Mouse (Mus musculus) layer of hippocampus, adult 8-10 months (tissue): Measurements from ENCODE around the gene Abcc12. TPM values are rescaled to one million over a fixed set of nuclear protein-coding genes. Genes with fewer than 3 reads are reported as not detected.
A peak's percentile ranks its signal among the peaks of the same experiment; 100 is the strongest.

Source experiments
- DNase-seq, 2 experiments: peaks; one replicate each; pipeline ENCODE4 v3.0.0; 2022; ENCODE audit warnings: low spot score in 2 of 2
- total RNA-seq, 4 experiments: library from RNA; stranded (reverse); gene quantifications; 2 replicates each; pipeline ENCODE4 v1.2.4; 2022

Abcc12 gene
- total RNA-seq, 4 experiments from 2014 or later, result 0.31 to 0.59 (median 0.34) TPM

DNA sequence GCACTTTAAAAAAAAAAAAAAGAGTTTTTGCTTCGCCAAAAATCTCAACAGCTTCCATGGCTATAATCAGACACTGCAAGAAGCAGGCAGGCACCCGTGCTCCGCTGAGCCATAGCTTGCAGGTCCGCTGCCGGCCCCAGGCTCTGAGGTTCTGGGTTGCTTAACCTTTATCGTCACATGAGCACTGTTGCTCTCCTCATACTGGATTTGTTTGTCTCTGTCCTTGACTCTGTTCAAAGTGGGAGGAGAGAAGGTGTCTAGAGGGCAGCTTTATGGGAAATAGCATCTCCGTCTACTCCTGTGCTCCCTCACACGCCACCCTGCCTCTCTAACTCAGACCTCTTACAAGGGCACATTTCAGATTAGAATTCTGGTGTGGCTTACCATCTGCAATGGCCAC, 1.8 kb downstream of the Abcc12 start:
- DNase-seq, result no peak

DNA sequence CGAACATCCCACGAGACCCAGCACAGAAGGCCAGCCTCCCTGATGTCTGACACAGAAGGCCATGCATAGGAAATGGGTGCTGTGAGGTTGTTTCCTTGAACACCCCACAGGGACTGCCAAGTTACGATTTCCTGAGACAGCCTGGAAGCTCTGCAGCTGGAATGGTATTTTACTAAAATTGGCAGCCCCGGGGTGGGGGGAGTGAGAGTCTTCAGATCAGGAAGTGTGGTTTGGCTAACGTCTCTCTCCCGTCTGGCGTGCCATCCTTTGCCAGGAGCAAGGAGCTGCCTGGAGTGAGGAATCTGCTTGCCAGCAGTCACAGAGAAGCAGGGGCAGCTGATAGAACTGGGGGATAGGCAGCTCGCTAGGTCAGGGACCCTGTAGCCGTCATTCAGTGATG, 2.4 kb downstream of the Abcc12 start:
- peak; percentile 69 to 74 for DNase-seq

DNA sequence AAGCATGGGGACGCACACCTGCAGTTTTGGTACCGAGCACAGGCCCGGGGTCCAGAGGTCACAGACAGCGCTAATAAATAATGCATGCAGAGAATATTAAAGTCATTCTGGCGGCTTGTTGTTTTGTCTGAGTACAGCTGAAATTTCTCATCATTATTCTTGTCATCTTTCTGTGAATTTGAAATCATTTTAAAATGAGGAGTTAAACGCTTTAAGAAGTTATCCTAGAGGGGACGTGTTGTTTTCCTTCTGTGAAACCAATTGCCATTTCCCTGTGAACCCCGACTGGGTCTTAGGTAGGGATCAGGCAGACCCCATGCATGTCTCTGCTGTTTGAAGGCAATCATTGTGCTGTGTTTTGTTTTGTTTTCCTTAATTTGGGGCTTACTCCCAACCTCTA, 2.9 kb downstream of the Abcc12 start:
- no peak for DNase-seq

DNA sequence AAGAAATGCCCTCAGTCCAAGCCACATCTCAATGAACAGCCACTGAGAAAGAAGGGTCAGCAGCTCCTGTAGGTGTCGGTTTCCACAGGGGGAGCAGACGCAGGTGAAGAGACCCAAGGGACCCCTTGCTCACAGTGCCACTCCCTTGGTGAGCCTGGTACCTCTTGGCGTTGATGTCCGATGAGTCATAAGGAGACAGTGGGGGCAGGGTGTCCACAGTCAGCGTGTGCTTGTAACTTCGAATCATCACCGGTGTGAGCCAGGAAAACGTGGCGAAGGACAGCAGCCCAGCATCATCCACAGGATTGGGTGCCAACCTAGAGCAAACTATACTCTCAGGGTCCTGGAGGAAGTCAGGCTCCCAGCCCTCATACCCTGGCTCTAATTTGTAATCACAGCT, 16.8 kb downstream of the Abcc12 start:
- DNase-seq, result no peak

DNA sequence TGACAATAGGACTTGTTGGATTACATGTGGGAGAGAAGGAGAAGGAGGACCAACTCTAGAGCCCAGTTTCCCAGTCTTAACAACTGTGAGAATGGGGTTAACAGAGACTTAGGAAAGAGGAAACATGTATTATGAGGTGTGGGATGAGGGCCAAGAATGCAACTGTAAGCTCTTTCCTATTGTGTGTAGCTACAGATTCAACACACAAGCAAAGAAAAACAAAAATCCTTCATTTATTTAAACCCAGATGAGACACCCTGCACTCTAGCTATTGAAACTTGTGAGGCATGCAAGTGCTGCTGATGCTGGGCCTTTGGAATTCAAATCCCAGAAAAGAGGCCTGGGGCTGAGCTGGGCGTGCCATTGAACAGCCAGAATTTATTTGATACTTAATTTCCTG, 18.7 kb downstream of the Abcc12 start:
- no peak for DNase-seq

DNA sequence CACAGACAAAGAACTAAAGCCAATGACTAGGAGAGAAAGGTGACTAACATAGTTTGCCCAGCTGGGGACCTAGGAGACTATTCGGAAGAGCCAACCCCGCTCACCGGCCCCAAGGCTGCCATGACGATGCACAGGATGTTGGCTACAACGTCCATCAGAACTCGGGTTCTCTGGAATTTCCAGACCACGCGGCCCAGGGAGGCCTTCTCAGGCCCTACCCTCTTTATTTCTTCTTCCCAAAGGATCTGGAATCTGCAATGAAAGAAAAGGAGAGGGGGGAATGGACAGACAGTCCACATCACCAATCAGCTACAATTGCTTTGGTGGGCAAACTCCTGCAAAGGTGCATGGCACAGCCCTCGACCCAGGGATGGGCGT, 19.8 kb downstream of the Abcc12 start:
- DNase-seq, result no peak

DNA sequence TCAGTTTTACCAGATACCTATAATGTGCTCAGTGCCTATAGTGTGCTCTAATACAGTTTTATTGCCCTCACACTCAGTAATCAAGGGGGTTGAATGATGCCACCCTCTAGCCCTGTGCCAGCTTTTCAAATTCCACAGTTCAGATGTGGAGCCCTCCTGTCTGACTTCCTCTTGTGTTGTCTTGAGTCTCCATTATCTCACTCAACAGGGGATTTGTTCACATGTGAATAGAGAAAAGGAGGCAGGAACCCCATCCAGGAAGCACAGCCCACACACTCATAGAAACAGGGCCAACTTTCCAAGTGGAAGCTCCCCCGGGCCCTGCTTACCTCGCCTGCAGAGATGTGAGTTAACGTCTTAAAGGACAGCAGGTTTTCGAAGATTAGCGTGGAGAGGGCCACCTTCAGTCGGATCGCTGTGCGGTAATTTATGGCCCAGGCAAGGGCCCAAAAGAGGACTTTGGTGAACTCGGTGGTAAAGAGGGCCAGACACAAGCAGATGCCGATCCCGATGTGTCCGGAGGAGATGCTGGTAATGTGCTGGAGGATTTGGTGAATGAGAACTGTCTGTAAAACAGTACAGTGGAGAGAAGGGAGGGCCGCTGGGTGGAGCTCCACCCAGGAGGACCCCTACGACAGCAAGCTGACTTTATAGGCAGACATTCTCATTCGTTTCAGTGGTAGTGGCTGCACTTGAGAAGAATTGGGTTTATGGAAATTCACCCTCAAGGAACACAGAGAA, 20.4 kb downstream of the Abcc12 start:
- DNase-seq, result no peak

DNA sequence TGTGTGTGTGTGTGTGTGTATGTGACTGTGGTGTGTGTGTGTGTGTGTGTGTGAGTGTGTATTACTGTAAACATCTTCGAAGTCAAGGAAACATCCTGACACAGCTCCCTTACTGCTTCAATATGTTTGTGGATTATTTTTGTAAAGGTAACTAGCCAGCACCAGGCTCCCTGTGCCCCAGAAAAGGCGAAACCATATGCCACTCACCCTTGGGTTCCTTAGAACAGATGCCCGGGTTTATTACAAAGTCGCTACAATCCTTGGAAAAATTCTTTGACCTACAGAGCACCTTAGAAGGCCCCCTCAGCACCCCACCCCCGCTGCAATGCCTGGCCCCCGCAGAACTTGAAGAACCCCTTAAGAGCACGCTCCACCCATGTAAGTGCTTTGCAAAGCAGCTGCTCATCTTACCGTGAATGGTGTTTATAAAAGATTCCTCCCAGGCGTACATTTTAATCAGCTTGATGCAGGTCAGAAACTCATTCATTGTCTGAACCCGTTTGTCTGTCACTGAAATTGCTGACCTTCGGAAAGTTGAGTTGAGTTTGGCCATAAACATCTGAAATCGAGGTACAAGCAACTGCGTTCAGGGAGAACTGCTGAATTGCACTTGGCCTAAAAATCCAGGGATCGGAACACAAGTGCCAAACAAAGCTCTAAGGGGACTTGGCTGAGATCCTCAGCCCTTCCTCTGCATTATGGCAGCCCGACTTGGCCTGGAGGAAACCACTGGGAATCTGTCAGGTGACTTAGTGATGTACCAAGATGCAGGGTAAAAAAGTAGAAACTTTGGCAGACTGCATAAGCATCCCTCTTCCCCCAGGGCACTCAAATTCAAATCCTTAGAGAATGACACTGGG, 23.1 kb downstream of the Abcc12 start:
- no peak for DNase-seq

DNA sequence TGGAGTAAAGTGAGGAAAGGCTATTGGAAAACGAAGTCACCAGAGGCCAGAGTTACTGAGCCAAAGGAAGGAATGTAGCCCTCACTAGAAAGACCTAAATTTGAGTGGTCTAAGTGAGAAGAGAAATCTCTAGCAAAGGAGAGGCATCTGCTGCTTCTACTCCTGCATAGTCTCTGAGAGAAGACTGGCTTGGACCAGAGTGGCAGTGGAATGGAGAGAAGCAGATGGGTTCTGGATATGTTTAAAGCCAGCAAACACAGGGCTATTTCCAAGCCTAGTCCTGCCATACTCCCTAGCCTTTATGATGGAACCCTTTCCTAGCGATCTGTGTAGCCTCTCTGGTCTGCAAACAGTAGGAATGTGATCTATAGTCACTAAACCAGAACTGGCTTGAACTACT, 24.9 kb downstream of the Abcc12 start:
- DNase-seq, result no peak

DNA sequence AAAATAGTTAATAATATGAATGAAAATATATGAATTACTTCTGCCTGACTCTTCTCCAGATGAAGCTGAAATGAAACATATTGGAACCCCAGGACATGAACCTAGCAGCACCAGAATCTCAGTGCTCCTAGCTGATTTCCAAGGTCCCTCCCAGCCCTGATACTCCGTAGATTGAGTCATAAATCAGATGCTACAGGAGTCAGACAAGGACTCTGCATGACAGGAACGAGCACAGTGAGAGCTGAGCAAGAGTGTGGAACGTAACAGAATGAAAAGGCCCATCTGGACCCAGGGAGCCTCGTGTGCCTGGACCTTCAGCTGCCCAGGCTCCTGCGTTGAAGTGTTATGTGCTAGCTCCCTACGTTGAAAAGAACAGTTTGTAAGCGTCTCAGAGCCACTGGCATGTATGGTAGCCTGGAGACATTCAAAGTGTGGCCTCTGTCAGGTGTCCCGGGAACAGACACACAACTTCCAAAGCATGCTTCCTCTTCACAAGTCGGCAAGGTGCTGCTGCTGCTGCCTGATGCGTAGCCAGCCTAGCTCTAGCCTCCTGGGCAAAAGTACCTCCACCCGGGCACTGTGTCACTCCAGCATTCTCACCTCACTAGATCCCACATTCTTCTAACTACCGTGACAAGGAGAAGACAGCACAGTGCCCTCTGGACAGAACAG, 26.1 kb downstream of the Abcc12 start:
- no peak for DNase-seq

DNA sequence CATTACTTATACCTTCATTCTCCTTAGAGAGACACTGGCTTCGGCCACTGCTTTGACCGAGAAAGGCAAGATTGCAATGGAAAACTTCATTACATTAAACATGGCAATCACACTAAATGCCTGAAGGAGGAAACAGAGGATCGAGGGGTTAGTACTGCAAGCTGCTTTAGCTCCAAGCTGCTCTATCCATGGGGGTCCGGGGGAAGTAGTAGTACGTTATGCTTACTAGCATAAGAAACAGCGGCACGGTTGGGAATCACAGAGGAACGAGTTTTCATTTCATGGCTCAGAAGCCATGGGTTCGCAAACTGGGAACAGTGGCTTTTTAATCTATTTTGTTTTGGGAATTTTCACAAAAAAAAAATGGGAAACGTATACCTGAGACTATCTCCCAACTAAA, 30.0 kb downstream of the Abcc12 start:
- DNase-seq, result no peak

DNA sequence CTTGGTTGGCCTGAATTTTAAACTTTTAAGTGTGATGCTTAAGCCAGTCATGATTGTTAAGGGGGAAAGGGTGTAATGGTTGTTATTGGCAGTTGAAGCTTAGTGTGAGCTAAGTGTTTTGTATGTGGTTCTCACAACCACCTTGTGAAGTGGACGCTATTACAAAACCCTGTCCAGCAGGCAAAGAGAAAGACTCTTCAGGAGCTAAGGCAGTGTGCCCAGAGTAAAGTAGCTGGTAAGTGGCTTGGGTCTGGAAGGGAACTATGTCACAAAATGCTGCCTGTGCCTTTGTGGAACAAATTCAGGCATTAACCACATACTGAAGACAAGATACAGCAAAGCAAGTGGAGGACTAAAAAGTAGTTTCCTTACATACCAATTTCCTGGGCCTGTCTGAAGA, 34.5 kb downstream of the Abcc12 start:
- no peak for DNase-seq

DNA sequence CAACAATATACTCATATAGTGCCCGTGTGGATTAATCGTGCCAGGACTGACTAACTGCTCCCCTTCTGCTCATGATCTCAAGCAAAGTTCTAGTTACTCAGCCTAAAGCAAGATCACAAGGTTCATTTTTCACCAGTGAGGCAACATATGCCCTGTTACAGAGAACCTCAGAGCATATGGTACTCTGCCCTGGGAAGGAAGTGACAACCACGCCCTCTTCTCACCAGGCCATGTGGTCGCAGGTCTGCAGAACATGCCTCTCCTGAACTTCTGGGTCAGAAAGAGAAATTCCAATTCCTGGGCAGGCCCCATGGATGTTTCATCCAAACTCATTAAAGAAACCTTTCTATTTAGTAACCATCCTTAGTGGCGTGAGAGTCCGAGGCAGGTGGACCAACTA, 39.6 kb downstream of the Abcc12 start:
- no peak for DNase-seq

DNA sequence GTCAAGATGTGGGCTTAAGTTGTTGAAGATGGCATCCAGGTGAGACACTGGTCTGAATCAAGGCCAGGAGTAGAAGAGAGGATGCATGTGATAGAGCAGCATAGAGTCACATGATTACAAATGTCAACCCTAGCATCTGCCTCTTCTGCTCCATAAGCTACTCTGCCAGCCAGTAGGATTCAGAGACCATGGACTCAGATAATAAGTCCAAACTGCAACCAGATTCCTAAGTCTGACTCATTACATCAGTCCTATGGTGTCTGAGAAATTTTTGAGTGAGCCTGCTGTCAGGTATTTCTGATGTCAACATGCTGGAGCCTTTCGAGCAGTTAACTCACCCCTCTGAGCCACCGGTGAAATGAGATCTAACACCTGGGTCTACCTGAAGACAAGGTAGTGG, 40.1 kb downstream of the Abcc12 start:
- DNase-seq, result no peak

DNA sequence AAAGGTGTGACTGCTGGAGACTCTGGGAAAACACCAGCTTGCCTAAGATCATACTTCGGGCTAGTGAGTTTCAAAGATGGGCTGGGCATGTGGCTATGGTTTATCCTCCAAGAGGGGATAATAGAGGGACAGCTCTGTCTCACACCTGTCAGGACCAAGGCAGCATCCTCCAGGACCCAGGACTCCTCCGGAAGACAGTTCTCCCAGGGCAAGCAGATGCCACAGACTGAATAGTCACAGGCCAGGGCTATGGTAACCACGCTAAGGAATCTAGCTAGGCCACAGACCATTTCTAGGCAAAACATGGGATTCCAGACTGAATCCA, 43.9 kb downstream of the Abcc12 start:
- no peak for DNase-seq

DNA sequence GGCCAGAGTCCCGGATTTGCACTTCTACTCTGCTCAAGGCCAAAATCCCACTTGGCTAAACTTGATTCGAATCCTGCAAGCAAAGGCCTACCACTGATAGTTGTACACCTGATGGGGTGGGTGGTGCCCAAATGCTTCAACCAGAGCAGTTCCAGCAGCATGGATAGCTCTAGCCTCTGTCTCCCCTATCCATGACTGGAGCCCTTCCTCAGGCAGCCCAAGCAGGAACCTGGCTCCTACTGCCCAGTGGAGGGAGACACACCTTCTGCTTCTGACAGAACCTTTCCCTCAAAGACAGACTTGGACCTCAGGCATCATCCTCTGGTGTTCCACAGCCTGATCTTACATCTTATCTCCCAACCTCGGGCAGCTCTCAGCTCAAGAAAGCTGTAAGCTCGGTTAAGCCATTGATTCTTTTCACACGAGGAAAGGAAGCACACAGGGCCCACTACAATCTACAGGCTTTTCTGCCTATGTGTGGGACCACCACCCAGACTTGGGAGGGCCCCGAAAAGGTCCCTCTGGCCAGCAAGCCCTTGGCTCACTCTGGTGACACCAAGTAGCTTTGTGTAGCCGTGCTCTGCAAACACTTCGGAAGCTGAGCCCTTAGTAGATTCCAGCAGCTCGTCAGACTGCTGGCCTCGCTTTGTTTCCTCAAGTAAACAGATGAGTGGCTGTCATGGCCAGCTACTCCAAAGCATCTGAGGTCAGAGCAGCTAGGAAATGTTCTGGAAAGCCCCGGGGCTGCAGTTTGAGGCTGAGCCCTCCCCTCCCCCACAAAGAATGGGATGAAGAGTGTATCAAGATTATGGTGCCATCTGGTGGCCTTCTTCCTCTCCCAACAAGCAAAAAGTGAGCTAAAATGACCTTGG, 44.5 kb downstream of the Abcc12 start:
- DNase-seq, result peak; percentile 60 to 75

DNA sequence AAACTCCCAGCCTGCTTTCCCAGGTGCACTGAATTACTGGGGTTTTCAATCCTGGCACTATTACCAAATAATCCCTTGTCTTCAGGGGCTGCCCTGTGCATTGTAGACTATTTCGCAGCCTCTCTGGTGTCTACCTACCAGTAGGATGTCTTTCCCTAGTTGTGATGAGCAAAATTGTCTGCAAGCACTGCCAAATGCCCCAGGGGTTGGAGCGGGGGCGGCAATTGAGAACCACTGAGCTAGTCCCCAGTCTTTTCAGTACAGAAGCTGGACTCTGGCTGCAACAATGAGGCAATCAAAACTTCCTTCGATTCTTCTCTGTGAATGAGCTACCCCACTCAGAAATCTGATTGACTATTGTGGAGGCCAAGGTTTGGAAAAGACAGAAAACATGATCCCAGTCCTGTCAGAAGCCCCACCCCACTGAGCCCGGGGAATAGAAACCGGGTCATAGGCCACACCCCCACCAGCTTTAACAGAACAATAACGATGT, 45.4 kb downstream of the Abcc12 start:
- no peak for DNase-seq

DNA sequence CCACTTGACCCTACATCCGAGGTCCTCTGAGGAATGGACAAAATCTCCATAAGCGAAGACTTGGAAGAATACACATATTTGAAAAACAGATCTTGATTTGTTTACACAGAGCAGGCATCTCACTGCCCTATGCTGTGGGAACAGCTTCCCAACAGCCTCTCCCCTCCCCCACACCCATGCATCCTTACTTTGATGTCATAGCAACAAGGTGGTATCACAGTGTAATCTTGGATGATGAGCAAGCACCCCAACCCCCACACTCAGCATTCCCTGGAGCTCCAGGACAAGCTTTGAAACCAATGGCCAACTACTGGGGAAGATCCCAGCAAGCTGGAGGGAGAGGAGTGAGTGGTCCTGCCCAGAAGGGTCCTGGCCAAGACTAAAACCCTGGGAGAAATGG, 50.8 kb downstream of the Abcc12 start:
- DNase-seq, result no peak

DNA sequence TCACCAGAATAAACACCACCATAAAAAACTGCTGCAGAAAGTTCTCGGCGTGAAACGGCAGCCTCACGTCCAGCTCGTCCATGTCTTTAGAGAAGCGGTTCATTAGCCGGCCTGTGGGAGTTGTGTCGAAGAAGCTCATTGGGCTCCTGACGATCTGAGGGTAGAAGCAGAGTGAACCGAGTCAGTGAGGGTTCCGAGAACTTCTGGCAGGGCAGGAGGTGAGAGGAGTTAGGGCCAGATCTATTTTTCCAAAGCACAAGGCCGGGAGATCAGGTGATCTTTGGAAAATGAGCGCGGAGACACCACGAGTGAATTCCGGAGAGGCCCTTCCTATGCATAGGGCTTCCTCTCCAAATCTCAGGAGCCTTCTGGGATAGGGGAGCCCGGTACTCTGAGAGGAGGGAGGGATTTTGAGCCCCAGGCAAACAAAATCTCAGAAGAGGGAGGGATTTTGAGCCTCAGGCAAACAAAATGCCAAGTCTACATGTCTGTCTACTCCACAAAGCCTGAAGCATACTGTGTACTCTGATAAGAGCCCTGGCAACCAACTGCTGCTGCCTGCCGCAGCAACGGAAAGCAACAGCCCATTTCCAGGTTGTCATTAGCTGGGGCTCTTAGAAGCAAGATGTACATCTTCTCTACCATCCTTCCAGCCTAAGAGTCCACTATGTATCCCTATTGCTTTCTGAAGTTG, 53.0 kb downstream of the Abcc12 start:
- no peak for DNase-seq

DNA sequence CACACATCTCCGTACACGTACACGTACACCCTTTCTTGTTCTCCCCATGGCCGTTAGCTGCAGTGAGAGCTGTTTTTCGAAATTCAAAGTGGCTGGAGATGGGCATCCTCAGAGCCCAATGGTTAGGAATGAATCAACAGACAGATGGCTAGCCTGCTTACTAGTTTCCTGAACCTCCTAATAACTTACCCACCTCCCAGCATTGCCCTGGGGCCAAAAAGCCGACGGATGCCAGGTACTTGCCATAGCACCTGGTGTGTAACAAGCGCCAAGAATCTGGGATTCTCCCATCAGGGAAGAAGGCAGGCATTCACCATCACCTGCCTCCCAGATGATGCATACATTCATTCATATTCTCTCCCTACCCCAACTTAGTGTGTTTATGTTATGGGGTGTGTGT, 53.7 kb downstream of the Abcc12 start:
- DNase-seq, result no peak

DNA sequence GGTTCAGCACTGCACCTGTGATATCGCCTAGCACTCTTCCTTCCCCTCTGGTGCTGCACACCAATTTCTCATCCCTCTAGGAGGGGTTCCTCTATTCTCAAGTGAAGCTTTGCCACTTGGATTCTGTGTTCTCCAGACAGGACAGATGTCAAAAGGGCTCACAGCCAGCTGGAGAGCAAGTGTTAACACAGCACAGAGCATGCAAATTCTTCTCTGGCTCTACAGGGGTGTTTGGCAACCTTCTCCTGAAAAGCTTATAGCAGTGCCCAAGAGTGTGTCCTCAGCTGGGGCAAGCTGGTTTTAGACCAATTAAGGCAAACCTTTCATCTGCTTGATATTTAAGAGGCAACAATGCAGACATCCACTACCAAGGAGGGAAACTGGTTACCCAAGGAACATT, 66.3 kb downstream of the Abcc12 start:
- DNase-seq, result no peak
